Mouse (Mus musculus): ENCODE results near the gene Hsp90b1. TPM values are rescaled to one million over a fixed set of nuclear protein-coding genes. Genes with fewer than 3 reads are reported as not detected.

Gene Hsp90b1
- polyA plus RNA-seq (2012; rRNA removed) = 4.5 and 7.0 TPM in 2 replicates

GRCm38 (mm10) chr10:86705318-86705921 lies at the start of gene Hsp90b1, which contains the start of gene Ttc41:
Gene Hsp90b1, minus strand, starts transcription at chr10:86705509.
Gene Ttc41, plus strand, starts transcription at chr10:86705811.

Other genes with a start within 250 kb of the Hsp90b1 start
- 0.45 and 0.51 TPM in 2 replicates for gene Syn3, start 206.6 kb downstream of the Hsp90b1 start, polyA plus RNA-seq (2012; rRNA removed)
- 0.23 TPM in 2 replicates for gene Ttc41, start 302 bp upstream of the Hsp90b1 start, polyA plus RNA-seq (2012; rRNA removed)
- gene Gm49358, start 58.5 kb upstream of the Hsp90b1 start, polyA plus RNA-seq (2012; rRNA removed) = not detected in 2 replicates
- gene Nt5dc3, start 73.5 kb upstream of the Hsp90b1 start, polyA plus RNA-seq (2012; rRNA removed) = 4.5 and 4.7 TPM in 2 replicates